Mouse (Mus musculus) adrenal gland, postnatal 14 days (tissue): ENCODE results near the gene Dennd1b. TPM values are rescaled to one million over a fixed set of nuclear protein-coding genes. Genes with fewer than 3 reads are reported as not detected.
A peak's percentile ranks its signal among the peaks of the same experiment; 100 is the strongest.

Experiments used
- DNase-seq: peaks from one replicate; pipeline ENCODE4 v3.0.0; 2021; ENCODE audit warnings: mixed read lengths
- total RNA-seq: library from RNA; stranded (reverse); gene quantifications from 2 replicates; pipeline ENCODE4 v1.2.3, GENCODE M21; 2021

Dennd1b gene
- total RNA-seq, 1 experiment from 2014 or later = 19.3 TPM

DNA sequence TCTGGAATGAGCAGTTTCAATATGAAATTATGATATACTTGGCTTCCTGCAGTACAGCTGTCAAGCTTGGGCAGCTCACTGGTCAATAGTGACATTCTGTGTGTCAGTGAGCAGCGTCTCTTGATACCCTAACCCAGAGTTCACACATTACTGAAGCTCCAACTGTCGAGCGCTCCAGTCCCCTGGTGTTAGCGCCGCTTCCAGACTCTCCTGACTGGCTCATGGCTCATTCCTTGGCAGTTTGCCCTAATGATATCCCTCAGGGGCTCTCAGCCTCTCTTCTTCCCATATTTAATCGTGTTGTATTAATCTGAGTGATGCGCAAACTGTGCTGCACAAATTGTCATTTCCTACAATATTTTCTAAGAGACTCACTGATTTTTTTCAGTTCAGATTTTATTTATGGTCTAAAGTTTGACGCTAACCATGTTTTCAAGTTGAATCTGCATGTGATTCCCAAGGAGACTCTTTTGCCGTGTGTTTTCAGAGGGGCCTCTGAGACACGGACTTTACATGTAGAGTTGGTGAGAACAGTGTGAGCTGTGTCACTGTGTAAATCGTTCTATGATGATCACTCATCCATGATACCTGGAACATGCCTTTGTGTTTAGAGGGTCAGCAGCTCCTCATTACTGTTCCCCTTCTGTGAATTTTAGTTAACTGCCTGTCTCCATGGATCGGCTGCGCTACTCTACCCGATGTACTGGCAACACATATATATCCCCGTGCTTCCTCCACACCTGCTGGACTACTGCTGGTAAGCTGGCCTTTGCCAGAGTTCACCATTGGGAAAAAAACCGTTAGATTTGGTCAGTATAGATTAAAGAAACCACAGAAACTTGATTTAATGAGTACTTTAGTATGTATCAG lies 117.5 kb downstream of the Dennd1b start:
- peak; percentile 47 for DNase-seq

DNA sequence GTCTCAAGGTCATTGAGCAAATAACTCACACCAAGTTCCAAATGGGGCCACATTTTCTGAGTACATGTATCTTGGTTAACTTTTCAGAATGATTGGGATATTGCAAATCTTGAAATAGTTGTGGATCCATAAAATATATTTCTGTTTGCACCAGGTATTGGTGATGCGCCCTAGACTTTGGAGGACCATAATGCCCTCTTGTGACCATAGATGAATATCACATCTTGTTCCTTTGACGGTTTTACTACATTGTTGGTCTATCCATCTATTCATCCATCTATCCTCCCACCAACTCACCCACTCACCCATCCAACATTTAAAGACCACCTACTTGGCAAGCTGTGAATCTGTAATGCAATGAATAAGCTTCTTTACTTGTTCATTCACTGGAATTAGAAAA lies 120.1 kb downstream of the Dennd1b start:
- DNase-seq = no peak

DNA sequence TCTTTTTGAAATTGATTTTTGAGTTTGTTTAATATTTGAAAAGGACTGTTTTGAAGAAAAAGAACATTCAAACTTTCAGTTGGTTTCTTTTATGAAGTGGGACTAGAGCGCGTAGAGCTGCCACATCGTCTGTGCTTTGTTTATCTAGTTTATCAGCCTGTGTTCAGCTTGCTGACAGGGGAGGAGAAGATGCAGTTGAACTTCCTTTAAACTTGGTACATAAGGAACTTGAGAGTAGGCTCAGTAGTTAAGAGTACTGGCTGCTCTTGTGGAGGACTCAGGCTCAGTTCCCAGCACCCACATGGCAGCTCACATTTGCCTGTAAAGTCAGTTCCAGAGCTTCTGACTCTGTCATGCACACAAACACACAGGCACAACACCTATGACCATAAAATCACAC lies 124.3 kb downstream of the Dennd1b start:
- DNase-seq = no peak

DNA sequence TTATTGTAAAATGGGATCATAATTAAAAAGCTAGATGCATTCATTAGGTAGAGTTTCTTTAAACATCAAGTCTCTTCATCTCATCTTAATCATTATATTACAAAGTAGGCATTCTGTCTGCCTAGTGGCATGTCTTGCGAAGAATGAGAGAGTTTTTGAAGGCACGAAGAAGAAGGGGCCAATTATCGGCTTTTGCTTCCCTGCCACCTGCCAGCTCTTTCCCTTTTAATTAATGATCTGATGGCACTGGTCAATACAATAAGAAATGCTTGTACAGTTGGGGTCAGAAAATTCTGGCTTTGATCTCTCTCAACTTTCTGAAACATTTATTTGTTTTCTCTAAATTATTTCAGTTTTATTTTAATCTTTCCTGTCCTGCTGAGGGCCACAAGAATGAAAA lies 127.5 kb downstream of the Dennd1b start:
- no peak for DNase-seq

DNA sequence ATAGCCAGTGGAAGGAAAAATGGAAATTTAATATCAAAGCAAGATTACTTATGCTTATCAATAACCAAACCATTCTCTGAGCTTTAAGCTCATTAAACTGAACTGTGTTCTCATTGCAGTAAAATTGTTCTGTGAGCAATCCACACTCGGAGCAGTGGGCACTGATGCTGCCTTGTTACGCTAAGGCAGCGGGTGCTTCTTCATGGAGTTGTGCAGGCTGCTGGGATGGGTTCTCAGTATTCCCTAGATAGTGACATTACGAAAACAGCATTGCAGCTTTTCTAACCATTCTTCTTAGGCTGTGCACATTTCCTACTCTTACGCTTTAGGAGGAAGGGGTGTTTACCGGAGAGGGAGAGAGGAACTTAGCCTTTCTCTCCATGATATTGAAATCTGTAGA lies 128.5 kb downstream of the Dennd1b start:
- DNase-seq = no peak

DNA sequence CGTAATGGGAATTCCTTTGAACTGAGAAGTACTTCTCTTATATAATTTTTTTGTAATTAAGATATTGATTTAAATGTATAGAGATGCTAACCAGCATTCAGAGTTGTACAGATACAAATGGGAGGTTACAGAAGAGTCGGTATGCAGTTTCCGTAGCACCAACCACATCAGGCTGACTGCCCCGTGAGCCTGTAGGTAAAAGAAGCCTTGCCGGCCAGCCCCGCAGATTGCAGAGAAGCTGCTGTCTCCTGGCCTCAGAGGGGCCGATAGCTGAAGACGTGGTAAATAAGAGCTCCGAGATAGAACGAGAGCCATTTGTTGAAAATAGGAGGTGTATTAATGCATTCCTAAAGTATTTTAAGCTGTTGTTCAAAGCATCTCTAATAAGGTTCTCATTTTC lies 128.9 kb downstream of the Dennd1b start:
- DNase-seq = no peak

DNA sequence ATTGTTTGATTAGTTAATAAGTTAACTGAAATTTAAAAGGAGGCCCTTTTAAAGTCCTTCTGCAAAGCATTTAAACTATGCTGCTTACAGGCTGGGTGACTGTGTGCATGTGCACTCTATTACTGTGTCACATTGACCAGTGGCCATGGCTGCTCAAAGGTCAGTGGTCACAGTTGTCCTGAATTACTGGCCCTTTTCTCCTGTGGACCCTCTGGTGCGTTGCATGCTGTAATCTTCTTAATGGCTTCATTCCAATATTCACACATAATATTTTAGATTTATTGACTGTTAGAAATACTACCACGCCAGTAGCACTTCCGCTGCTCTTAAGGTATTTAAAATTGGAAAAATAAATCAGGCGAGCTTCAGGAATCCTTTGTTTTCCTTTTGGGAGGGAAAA lies 129.5 kb downstream of the Dennd1b start:
- DNase-seq = no peak

DNA sequence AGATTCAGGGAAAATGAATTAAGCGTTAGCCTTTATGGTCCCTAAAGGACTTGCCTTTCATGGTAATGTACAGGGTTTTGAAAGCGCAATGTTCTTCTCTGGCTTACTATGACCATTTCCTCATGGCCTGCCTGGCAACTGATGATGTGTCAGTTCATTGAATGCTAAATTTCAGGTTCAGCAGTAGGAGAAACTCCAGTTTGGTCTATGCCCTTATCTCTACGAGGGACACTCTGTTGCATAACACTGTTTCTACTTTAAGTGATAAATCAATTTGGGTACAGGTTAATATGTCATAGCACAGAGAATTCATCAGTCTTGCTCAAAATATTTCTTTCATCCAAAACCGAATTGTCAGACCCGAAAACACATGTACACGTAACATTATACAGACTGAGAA lies 133.1 kb downstream of the Dennd1b start:
- no peak for DNase-seq

DNA sequence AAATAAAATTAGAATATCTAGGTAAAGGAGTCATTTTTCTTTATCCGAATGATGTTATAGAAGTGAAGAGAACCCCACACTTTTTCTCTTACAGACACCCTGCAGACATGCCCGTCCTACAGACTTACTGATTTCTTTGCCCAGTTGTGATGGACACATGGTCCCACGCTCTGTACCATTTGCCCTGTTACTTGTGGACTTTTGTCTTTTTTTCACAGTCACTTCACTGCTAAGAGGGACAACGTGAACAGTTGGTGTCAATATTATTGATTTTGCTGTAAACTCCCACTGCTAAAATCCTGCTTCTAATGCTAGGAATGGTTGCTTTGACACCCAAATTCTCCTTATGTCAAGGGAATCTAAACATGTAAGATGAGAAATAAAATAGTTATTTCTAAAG lies 134.9 kb downstream of the Dennd1b start:
- no peak for DNase-seq

DNA sequence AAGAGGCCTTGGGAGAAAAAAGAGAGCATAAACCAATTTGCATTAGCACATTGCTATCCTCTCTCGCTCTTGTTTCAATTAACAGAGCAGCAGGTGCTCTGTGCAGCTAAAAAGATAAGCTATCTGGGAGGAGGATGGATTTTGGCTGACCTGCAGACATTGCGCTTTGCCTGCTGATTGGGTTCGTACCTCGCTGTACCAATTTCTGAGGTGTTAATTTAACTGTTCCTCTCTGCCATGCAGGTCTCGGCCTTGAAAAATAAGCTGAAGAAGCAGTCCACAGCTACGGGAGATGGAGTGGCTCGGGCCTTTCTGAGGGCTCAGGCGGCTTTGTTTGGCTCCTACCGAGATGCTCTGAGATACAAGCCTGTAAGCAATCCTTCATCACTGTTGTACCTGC lies 138.5 kb downstream of the Dennd1b start:
- DNase-seq = no peak

DNA sequence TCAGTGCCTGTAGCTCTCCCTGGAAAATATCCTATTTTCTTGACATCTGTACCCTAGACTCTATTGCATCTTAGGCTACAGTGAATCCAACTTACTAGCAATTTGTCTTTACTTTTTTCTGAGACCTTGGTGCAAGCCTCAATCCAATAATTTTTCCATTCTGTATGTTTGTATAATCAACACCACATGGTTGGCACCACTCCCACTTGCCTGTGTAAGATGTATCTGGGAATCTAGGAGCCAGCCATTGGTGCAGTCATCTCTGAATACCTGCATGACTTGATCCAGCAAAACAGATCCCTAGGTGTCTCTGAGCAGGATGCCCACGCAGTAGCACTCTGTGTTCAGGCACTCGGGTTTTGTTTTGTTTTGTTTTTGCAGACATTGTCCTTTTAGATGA lies 145.0 kb downstream of the Dennd1b start:
- no peak for DNase-seq

DNA sequence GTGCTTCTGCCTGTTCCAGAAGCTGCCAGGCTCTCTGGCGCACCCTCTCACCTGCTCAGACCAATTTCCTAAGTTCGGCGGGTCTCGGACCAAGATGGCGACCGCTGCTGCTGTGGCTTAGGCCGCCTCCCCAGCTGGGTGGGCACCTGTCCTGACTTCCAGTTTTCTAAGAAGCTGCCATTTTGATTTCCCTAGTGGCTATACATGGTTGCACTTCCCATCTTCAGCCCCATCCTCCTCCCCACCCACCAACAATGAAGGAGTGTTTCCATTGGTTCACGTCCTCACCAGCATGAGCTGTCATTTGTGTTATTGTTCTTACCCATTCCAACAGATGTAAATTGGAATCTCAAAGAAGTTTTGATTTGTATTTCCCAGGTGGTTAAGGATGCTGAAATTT lies 159.4 kb downstream of the Dennd1b start:
- DNase-seq = no peak

DNA sequence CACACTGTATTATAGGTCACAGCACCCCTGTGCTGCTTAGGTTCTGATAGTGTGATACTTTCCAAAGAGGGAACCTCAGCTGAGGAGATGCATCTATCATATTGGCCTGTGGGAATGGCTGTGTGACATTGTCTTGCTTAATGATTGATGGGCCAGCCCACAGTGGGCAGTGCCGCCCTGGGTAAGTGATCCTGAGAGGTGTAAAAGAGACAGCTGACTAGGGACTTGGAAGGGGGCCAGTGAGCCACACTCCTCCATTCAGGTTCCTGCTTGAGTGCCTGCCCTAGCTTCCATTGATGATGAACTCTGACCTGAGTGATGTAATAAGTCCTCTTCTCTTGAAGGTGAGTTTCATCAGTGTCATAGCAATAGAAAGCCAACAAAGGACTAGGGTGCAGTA lies 176.4 kb downstream of the Dennd1b start:
- no peak for DNase-seq

DNA sequence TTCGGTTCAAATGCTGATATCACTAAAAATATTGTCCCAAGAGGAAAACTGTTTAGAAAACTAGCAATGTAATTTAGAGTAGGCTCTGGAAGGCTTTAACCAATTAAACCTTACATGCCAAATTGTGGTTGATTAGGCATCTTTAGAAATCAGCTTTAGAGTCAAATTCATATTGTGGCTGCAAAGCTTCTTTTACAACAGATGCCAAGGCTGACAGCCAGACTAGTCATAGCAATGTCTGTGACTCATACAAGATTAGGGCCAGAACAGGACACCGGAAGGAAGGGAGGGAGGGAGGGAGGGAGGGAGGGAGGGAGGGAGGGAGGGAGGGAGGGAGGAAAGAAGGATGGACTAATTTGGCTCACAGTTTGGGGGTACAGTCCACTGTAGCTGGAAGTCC lies 182.3 kb downstream of the Dennd1b start:
- no peak for DNase-seq

DNA sequence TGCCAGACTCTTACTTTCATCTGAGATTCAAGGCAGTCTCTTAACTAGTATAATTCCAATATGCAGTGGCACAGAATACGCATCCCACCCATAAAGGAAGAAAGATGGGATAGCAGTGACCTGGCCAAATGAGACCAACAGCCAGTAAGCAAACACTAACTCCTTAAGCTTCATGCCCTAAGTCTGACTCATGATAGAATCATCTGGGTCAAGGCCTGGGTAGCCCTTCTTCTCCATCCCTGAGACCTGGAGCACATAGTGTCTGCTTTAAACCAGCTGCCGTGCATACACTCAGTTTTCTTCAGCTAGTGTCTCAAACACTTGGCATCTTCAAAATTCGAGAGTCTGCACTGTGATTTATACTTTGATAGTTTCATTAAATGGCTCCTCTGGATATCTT lies 183.1 kb downstream of the Dennd1b start:
- peak; percentile 16 for DNase-seq

DNA sequence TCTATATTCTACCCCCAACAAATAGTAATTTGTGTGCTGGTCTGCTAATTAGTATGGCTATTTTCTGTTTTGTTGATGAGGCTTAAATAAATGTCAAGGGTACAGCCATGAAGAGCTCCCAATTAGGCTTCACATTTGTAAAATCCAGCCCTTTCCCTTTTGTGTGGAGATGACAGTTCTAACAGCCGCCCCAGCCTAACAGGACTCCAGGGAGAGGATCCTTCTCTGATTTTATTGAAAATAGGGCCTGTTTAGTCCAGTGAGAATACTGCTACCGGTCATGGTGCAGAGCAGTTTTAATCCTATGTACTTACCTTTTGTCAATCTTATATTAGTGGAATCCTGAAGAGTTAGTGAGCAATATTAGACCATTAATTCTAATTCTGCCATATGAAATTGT lies 189.8 kb downstream of the Dennd1b start:
- DNase-seq = no peak

DNA sequence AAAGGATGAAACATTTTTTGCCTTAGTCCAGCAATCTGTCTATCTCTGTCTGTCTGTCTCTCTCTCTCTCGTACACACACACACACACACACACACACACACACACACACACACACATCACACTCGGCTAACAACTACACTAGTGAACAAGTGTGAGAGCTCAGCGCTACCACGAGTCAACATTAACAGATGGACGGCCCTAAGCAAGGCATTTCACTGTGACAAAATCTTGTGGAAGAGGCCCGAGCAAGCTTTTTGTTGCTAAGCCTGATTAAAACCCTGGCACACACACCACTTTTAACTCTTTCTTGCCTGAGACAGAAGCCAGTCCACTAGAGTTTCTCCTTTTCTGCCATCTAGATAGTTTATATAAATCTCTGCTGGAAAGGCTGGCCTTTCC lies 190.3 kb downstream of the Dennd1b start:
- no peak for DNase-seq

DNA sequence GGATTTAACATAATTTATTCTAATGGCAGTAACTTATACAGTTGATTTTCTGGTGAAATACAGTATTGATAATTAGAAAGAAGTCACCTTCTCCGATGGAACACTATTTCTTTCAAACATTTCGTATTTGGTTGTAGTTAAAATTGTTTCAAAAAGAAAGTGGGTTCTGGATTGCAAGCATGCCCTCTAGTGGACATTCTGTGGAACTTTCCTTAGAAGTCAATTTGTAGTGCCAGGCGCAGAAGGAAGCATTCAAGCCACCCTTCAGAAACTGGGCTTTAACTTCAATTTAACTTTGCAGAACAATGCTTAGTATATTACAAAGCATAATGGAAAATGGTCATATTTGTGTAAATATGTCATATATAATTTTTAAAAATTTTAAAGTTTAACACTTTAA lies 193.2 kb downstream of the Dennd1b start:
- no peak for DNase-seq

DNA sequence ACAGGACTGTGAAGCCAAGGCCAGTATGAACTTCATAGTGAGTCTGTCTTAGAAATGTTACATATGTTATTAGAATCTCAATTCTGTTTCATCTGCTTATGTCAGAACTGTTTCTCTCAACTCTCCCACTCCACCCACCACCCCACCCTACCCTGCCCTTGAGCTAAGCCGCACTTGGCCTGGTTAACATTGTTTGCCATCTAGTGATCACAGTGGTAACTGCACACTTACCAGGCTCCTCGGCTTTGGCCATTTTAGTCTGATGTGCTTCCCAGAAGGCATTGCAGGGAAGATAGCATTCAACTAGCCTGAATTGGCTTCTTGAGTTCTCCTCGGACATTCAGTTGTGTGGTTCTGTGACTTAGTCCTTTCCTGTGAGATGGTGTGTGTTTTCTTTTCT lies 198.4 kb downstream of the Dennd1b start:
- no peak for DNase-seq

DNA sequence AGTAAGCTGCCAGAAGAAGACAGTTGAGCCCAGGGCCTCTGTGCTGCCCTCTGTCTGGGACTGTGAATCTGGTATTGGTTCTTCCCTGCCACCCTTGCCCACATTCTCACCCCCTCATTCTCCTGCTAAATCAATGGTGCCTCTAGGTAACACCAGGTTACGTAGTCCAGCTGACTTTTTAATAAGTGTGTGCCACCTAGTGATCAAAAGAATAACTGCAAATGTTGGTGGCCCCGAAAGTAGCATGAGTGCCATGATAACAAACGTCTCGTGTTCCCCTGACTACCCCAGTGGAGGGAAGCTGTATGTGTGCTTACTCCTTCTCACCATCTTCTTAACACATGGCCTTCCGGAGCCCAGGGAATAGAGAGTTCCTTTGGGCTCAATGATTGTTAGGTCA lies 199.6 kb downstream of the Dennd1b start:
- DNase-seq = peak; percentile 20

DNA sequence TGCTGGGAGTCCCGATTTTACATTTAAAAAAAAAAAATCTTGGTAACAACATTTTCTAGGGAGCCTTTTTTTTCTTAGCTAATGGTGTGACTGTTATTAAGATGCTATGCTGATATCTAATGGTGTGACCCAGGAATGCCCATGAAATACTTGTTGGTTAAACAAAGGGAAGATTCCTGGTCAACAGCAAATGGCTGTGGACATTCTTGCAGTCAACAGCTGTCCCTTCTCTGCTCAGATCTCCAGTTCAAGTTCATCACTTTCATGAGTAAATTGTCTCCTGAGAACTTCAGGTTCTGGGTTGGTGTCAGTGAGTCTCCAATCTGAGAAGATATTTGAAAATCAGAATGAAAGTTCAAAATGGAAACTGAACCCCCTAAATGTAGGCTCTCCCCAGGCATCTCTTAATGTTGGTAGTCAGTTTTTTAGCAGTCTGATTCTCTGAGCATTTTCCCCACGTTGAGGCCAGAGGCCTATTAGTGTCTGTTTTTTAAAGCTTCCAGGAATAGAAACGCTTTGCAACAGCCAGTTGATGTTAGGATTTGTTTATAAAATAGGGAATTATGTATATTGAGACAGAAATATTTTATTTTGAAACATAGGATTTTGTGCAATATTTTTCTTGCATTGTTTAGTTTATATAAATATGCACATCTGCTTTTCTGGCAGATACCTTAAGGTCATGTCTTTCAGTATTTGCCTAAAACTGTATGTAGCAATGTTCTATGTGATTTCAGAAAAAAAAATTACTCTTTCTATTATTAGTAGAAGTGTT lies 211.0 kb downstream of the Dennd1b start:
- DNase-seq = no peak

DNA sequence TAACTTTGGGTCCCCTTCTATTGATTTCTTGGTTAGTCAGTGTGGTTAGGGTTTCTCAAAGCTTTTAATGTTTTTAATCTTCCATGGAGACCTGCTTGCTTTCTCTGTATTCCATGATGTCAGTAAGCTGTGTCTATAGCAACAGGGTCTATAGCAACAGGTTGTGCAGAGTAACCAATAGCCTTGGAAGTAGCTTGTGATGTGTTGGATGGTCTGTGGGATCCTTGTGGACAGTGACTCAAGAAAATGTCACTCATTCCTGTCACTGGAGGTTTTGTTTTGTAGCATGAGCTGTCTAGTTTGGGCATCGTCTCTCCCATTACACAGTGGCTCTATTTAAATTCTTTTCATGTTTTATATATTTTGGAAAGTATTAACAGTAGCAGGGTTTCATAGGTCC lies 216.5 kb downstream of the Dennd1b start:
- DNase-seq = no peak

DNA sequence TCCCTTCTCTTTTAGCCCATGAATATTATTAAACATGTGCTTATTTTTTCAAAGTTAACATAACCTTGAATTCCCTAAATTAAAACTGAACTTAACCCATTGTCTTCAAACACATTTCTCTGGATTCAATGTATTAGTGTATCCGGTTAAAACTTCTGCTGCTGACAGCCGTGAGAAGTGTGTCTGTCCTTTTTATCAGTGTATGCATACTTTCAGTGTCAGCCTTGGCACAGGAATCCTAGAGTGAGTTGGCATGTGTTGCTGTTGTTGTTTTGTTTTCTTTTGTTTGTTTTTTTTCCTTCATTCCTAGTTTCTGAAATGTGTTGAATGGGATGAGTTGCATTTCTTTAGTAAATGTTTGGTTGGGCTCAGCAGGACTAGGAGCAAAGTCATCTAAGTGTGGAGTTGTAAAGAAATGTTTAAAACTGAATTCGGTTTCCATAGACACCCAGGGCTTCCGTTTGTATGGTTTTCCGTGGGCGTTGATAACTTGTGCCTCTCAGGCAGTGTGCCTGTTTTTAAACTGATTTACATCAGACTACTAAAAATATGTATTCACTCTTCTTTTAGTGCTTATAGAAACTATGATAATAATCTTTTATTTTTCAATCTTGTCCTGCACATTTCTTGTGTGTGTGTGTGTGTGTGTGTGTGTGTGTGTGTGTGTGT lies 217.4 kb downstream of the Dennd1b start:
- DNase-seq = no peak
